Mouse (Mus musculus) left cerebral cortex, postnatal 14 days (tissue): ENCODE data around the gene Maml3. TPM values are rescaled to one million over a fixed set of nuclear protein-coding genes. Genes with fewer than 3 reads are reported as not detected.

Experiments used
- DNase-seq, 2 experiments: peaks; one replicate each; pipeline ENCODE4 v3.0.0; 2021 to 2022; ENCODE audit warnings: low spot score in 2 of 2, mixed read lengths in 1 of 2
- intact Hi-C: fragments of 180-260 bp; cut with DNase I; formaldehyde crosslinking; loops from one replicate; pipeline ENCODE4 v1.15.1; 2025
- total RNA-seq, 2 experiments: library from RNA; stranded (reverse); gene quantifications; 2 replicates each; pipeline ENCODE4 v1.2.3; 2021

Gene Maml3
- total RNA-seq, 2 experiments from 2014 or later, result 8.2 to 9.7 TPM

GRCm38 (mm10) chr3:51821551-51821950 lies 283.3 kb downstream of the Maml3 start:
- intact Hi-C loops, result no loop called here
- DNase-seq, result no peak

- intact Hi-C loops, result no loop called here
- no peak for DNase-seq
Observed at GRCm38 (mm10) chr3:51819109-51819508, 285.8 kb downstream of the Maml3 start.

GRCm38 (mm10) chr3:51817919-51818318 lies 287.0 kb downstream of the Maml3 start:
- DNase-seq, result no peak

GRCm38 (mm10) chr3:51817329-51817728 lies 287.5 kb downstream of the Maml3 start:
- intact Hi-C loops, result no loop called here
- DNase-seq, result no peak

More at GRCm38 (mm10) chr3:51817919-51818318, 287.0 kb downstream of the Maml3 start:
- intact Hi-C loops, result no loop called here

- intact Hi-C loops, result no loop called here
- no peak for DNase-seq
Observed at GRCm38 (mm10) chr3:51816517-51817285, 288.2 kb downstream of the Maml3 start.

GRCm38 (mm10) chr3:51814073-51814472 lies 290.8 kb downstream of the Maml3 start:
- intact Hi-C loops, result no loop called here
- no peak for DNase-seq

GRCm38 (mm10) chr3:51813186-51813585 lies 291.7 kb downstream of the Maml3 start:
- no peak for DNase-seq
- intact Hi-C loops, result no loop called here

- intact Hi-C loops, result no loop called here
- no peak for DNase-seq
Observed at GRCm38 (mm10) chr3:51810731-51811130, 294.1 kb downstream of the Maml3 start.

- no peak for DNase-seq
- intact Hi-C loops, result no loop called here
Observed at GRCm38 (mm10) chr3:51809822-51810221, 295.1 kb downstream of the Maml3 start.

- peak in 1 of 2 experiments; percentile 36 for DNase-seq
- intact Hi-C loops, result no loop called here
Observed at GRCm38 (mm10) chr3:51807981-51808870, 296.6 kb downstream of the Maml3 start.

- intact Hi-C loops, result no loop called here
- no peak for DNase-seq
Observed at GRCm38 (mm10) chr3:51805488-51806318, 299.2 kb downstream of the Maml3 start.

- intact Hi-C loops, result no loop called here
- DNase-seq, result no peak
Observed at GRCm38 (mm10) chr3:51803903-51804302, 301.0 kb downstream of the Maml3 start.

- DNase-seq, result peak in 1 of 2 experiments; percentile 34
- intact Hi-C loops, result no loop called here
Observed at GRCm38 (mm10) chr3:51799650-51800049, 305.2 kb downstream of the Maml3 start.

GRCm38 (mm10) chr3:51796838-51797237 lies 308.0 kb downstream of the Maml3 start:
- intact Hi-C loops, result no loop called here
- DNase-seq, result no peak

GRCm38 (mm10) chr3:51796219-51796828 lies 308.6 kb downstream of the Maml3 start:
- intact Hi-C loops, result no loop called here
- DNase-seq, result no peak

- intact Hi-C loops, result no loop called here
- DNase-seq, result no peak
Observed at GRCm38 (mm10) chr3:51791542-51791941, 313.3 kb downstream of the Maml3 start.

GRCm38 (mm10) chr3:51789389-51789904 lies 315.4 kb downstream of the Maml3 start:
- intact Hi-C loops, result no loop called here
- no peak for DNase-seq

GRCm38 (mm10) chr3:51788591-51789339 lies 316.1 kb downstream of the Maml3 start:
- intact Hi-C loops, result no loop called here
- peak; percentile 55 for DNase-seq
